Mouse (Mus musculus): ENCODE measurements around the gene Csf3. TPM values are rescaled to one million over a fixed set of nuclear protein-coding genes. Genes with fewer than 3 reads are reported as not detected.
"Not testable (repeated sequence)": the region's sequence is repeated elsewhere in the genome, so short reads cannot be mapped to it uniquely, and the experiment has no call there.

Gene Csf3
- polyA plus RNA-seq, 1 experiment from 2014 or later = not detected

DNA sequence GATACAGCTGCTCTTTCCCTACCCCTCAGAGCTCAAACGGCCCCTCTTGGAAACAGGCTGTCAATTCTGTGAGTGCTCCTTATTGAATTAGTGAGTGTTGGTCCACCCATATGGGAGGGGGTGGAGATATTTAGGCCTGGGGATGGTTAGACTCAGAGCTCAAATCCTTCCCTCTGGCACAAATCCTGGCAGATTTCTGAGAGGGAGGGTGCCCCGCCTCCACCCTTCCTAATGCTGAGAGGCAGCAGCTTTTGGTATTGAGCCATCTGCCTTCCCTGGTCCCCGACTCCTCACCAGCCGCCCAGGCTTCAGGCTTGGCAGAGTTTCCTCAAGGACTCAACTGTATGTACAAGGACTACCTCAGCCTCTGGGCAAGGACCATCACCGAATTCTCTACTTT lies 30.1 kb downstream of the Csf3 start:
- Histone ChIP-seq H3K4me1 (ENCODE audit: control insufficient read depth, insufficient read depth, low read length) (peaks cover 4% of the 10 kb centered on the region; the same call in 1 of the 2 replicates), H3K27ac (ENCODE audit: low read depth, low read length) (no peak overlapping the region), H3K36me3 (ENCODE audit: control insufficient read depth, insufficient read depth, low read length) (peaks cover 6% of the 10 kb centered on the region; the same call in 1 of the 2 replicates), H3K4me3 (ENCODE audit: low read length) (no peak overlapping the region), H3K9me3 (ENCODE audit: control insufficient read depth, low read length) (peaks cover 3% of the 10 kb centered on the region; the same call in 1 of the 2 replicates), H3K9ac (ENCODE audit: low read depth, low read length) (no peak overlapping the region), H3K4me2 (replicated peaks; ENCODE audit: low read depth, low read length) (no peak overlapping the region), H3K27me3 (ENCODE audit: control insufficient read depth, insufficient read depth, low read length) (no peaks in the 10 kb centered on the region)
- ATAC-seq (ENCODE audit: low FRiP score, low TSS enrichment) = no peak
- WGBS = 53% methylated on average over 5 of the region's 5 CpGs

DNA sequence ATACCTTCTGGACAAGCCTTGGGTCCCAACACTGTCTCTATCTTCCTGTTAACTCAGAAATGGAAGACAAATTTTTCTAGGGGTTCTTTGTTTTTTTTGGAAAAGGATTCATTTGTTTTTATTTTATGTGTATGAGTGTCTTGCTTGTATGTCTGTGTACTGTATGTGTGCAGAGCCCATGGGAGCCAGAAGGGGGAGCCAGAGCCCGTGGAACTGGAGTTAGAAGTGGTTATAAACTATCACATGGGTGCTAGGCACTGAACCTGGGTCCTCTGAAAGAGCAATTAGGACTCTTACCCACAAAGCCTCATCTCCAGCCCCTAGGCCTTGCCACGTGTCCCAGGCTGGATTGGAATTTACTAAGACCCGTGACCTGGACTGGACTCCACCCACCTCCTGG lies 33.0 kb downstream of the Csf3 start:
- no peak overlapping the region for H3K4me2 ChIP-seq (replicated peaks; ENCODE audit: low read depth, low read length)
- no peak overlapping the region for H3K27ac ChIP-seq (ENCODE audit: low read depth, low read length)
- H3K9ac ChIP-seq (ENCODE audit: low read depth, low read length) = no peak overlapping the region
- 78% methylated on average over 3 of the region's 3 CpGs for WGBS
- no peak overlapping the region for H3K4me3 ChIP-seq (ENCODE audit: low read length)
- H3K4me1 ChIP-seq (ENCODE audit: control insufficient read depth, insufficient read depth, low read length) = no peaks in the 10 kb centered on the region
- H3K27me3 ChIP-seq (ENCODE audit: control insufficient read depth, insufficient read depth, low read length) = no peaks in the 10 kb centered on the region
- ATAC-seq (ENCODE audit: low FRiP score, low TSS enrichment) = no peak
- no peaks in the 10 kb centered on the region for H3K36me3 ChIP-seq (ENCODE audit: control insufficient read depth, insufficient read depth, low read length)
- peaks cover 3% of the 10 kb centered on the region; the same call in 1 of the 2 replicates for H3K9me3 ChIP-seq (ENCODE audit: control insufficient read depth, low read length)

DNA sequence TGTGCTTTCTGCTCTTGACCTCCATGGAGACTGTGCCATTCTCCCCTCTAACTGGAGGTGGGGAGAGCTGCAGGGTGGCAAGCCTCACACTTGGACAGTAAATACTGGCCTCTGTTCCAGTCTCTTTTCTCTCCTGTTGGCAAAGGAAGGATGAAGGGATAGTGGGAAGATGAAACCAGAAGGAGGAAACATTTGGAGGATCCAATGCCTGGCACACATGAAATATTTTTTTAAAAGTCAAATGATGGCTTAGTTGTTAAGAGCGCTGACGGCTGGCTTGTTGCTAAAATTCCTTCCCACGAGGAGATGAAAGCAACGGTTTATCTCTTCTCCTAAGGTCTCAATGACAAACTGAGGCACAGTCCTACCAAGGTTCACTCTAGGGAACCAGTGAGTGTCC lies 34.0 kb downstream of the Csf3 start:
- H3K36me3 ChIP-seq (ENCODE audit: control insufficient read depth, insufficient read depth, low read length) = no peaks in the 10 kb centered on the region
- ATAC-seq (ENCODE audit: low FRiP score, low TSS enrichment) = no peak
- H3K27ac ChIP-seq (ENCODE audit: low read depth, low read length) = no peak overlapping the region
- no peak overlapping the region for H3K4me2 ChIP-seq (replicated peaks; ENCODE audit: low read depth, low read length)
- H3K27me3 ChIP-seq (ENCODE audit: control insufficient read depth, insufficient read depth, low read length) = no peaks in the 10 kb centered on the region
- peaks cover 3% of the 10 kb centered on the region; the same call in 1 of the 2 replicates for H3K9me3 ChIP-seq (ENCODE audit: control insufficient read depth, low read length)
- H3K4me3 ChIP-seq (ENCODE audit: low read length) = no peak overlapping the region
- H3K4me1 ChIP-seq (ENCODE audit: control insufficient read depth, insufficient read depth, low read length) = peaks cover 4% of the 10 kb centered on the region
- no peak overlapping the region for H3K9ac ChIP-seq (ENCODE audit: low read depth, low read length)
- 94% methylated on average over 4 of the region's 4 CpGs for WGBS

DNA sequence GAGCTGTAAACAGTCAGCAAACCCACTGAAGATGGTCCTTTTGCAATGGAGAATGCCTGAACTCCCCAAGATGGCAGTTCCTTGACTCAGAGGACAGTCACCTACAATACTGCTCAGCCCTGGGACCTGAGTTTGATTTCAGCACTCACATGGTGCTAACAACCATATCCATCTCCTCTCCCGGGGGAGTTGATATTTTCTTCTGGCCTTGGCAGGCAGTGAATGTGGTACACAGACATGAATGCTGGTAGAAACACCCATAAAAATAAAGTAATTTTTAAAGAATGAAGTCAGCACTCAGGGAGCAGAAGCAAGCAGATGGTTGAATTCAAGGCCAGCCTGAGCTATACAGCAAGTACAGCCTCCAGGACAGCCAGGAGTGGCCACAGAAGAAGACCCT lies 35.1 kb downstream of the Csf3 start:
- Histone ChIP-seq H3K9ac (ENCODE audit: low read depth, low read length) (no peak overlapping the region), H3K9me3 (ENCODE audit: control insufficient read depth, low read length) (peaks cover 3% of the 10 kb centered on the region; the same call in 1 of the 2 replicates), H3K27ac (ENCODE audit: low read depth, low read length) (no peak overlapping the region), H3K27me3 (ENCODE audit: control insufficient read depth, insufficient read depth, low read length) (no peaks in the 10 kb centered on the region), H3K4me3 (ENCODE audit: low read length) (no peak overlapping the region), H3K4me1 (ENCODE audit: control insufficient read depth, insufficient read depth, low read length) (peaks cover 11% of the 10 kb centered on the region), H3K36me3 (ENCODE audit: control insufficient read depth, insufficient read depth, low read length) (no peaks in the 10 kb centered on the region), H3K4me2 (replicated peaks; ENCODE audit: low read depth, low read length) (no peak overlapping the region)
- ATAC-seq (ENCODE audit: low FRiP score, low TSS enrichment) = no peak
- 90% methylated on average over 1 of the region's 1 CpGs for WGBS

DNA sequence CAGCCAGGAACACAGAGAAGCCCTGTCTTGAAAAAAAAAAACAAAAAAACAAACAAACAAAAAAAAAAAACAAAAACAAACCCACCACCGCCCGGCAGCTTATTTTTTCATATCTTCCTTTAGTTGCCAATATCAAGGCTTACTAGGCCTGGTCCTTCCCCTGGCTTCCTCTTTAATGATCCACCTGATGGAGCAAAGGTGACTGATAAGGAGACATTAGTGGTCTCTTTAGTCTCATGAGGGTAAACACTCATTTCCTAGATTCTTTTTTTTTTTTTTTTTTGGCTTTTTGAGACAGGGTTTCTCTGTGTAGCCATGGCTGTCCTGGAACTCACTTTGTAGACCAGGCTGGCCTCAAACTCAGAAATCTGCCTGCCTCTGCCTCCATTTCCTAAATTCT lies 36.2 kb downstream of the Csf3 start:
- 98% methylated on average over 2 of the region's 2 CpGs for WGBS
- not testable (repeated sequence) for ATAC-seq (ENCODE audit: low FRiP score, low TSS enrichment); H3K9ac ChIP-seq (ENCODE audit: low read depth, low read length); H3K36me3 ChIP-seq (ENCODE audit: control insufficient read depth, insufficient read depth, low read length); H3K4me3 ChIP-seq (ENCODE audit: low read length); H3K27me3 ChIP-seq (ENCODE audit: control insufficient read depth, insufficient read depth, low read length); H3K27ac ChIP-seq (ENCODE audit: low read depth, low read length); H3K4me2 ChIP-seq (replicated peaks; ENCODE audit: low read depth, low read length); H3K9me3 ChIP-seq (ENCODE audit: control insufficient read depth, low read length)
- H3K4me1 ChIP-seq (ENCODE audit: control insufficient read depth, insufficient read depth, low read length) = peaks cover 11% of the 10 kb centered on the region

DNA sequence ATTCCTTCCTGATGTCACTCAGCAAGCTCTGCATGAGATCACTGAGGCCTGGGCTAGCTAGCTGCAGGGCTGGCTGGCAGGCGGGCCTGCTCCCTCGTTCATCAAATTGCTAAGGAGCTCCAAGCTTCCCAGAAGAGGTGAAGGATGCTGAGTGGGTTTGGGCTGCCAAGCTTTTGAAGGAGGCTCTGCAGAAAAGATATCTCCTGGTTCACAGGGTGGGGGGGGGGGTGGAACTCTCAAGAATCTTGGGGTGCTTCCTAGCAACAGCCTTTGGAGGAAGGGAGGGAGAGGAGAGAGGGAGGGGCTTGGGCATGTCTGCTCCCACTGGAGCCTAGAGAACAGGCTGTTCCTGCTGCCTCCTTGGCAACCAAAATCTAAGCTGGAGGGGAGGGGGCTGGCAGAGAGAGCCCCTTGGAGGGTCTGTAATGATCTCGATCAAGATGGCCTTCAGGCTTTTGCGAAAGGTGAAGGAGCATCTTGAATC lies 37.4 kb downstream of the Csf3 start:
- ATAC-seq (ENCODE audit: low FRiP score, low TSS enrichment) = no peak
- 64% methylated on average over 4 of the region's 4 CpGs for WGBS
- H3K27me3 ChIP-seq (ENCODE audit: control insufficient read depth, insufficient read depth, low read length) = no peaks in the 10 kb centered on the region
- H3K4me3 ChIP-seq (ENCODE audit: low read length) = no peak overlapping the region
- no peaks in the 10 kb centered on the region for H3K36me3 ChIP-seq (ENCODE audit: control insufficient read depth, insufficient read depth, low read length)
- H3K27ac ChIP-seq (ENCODE audit: low read depth, low read length) = no peak overlapping the region
- no peak overlapping the region for H3K9ac ChIP-seq (ENCODE audit: low read depth, low read length)
- no peak overlapping the region for H3K4me2 ChIP-seq (replicated peaks; ENCODE audit: low read depth, low read length)
- peaks cover 3% of the 10 kb centered on the region; the same call in 1 of the 2 replicates for H3K9me3 ChIP-seq (ENCODE audit: control insufficient read depth, low read length)
- H3K4me1 ChIP-seq (ENCODE audit: control insufficient read depth, insufficient read depth, low read length) = peaks cover 19% of the 10 kb centered on the region

DNA sequence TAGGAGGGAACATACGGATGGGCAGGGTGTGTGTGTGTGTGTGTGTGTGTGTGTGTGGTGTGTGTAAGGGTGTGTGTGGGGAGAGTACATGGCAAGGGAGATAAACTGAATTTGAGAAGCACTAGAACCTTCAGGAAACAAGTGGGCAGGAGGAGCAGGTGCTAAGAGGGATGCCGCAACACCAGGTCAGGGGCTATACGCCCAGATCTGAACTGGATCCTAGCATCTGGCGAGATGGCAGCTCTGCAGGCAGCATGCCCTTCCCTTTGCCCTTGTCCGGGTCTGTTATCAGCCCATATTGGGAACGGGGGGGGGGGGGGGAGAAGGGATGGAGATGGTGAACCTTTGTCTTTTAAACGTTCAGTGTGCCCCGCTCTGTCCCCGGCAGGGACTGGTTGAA lies 37.9 kb downstream of the Csf3 start:
- H3K9me3 ChIP-seq (ENCODE audit: control insufficient read depth, low read length) = peaks cover 3% of the 10 kb centered on the region; the same call in 1 of the 2 replicates
- 71% methylated on average over 9 of the region's 9 CpGs for WGBS
- H3K27me3 ChIP-seq (ENCODE audit: control insufficient read depth, insufficient read depth, low read length) = no peaks in the 10 kb centered on the region
- H3K27ac ChIP-seq (ENCODE audit: low read depth, low read length) = no peak overlapping the region
- H3K9ac ChIP-seq (ENCODE audit: low read depth, low read length) = no peak overlapping the region
- no peak for ATAC-seq (ENCODE audit: low FRiP score, low TSS enrichment)
- H3K4me2 ChIP-seq (replicated peaks; ENCODE audit: low read depth, low read length) = no peak overlapping the region
- H3K4me3 ChIP-seq (ENCODE audit: low read length) = no peak overlapping the region
- no peaks in the 10 kb centered on the region for H3K36me3 ChIP-seq (ENCODE audit: control insufficient read depth, insufficient read depth, low read length)
- H3K4me1 ChIP-seq (ENCODE audit: control insufficient read depth, insufficient read depth, low read length) = peaks cover 23% of the 10 kb centered on the region

DNA sequence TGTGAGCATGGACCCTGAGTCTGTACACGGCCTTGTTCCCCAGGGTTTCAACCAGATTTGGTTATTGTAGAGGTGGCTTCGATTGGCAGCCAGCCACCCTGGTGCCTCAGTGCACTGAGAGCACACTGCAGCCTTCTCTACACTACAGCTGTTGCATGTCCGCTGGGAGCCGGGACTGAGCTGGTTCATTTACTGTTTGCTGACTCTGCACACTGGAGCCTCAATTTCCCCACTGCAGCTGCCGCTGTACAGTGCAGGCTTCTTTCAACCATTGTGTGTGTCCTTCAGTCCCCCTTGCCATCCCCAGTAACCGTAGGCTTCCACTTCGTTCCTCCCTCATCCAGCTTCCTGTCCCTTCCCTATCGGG lies 38.9 kb downstream of the Csf3 start:
- H3K4me3 ChIP-seq (ENCODE audit: low read length) = peak overlapping the region; percentile 90
- H3K9me3 ChIP-seq (ENCODE audit: control insufficient read depth, low read length) = no peaks in the 10 kb centered on the region
- 5% methylated on average over 8 of the region's 8 CpGs for WGBS
- H3K4me2 ChIP-seq (replicated peaks; ENCODE audit: low read depth, low read length) = peak overlapping the region; percentile 88
- peak overlapping the region; percentile 90 for H3K27ac ChIP-seq (ENCODE audit: low read depth, low read length)
- no peaks in the 10 kb centered on the region for H3K27me3 ChIP-seq (ENCODE audit: control insufficient read depth, insufficient read depth, low read length)
- H3K36me3 ChIP-seq (ENCODE audit: control insufficient read depth, insufficient read depth, low read length) = no peaks in the 10 kb centered on the region
- H3K9ac ChIP-seq (ENCODE audit: low read depth, low read length) = peak overlapping the region; percentile 89; the same call in 1 of the 2 replicates
- no peak for ATAC-seq (ENCODE audit: low FRiP score, low TSS enrichment)
- peaks cover 34% of the 10 kb centered on the region for H3K4me1 ChIP-seq (ENCODE audit: control insufficient read depth, insufficient read depth, low read length)

DNA sequence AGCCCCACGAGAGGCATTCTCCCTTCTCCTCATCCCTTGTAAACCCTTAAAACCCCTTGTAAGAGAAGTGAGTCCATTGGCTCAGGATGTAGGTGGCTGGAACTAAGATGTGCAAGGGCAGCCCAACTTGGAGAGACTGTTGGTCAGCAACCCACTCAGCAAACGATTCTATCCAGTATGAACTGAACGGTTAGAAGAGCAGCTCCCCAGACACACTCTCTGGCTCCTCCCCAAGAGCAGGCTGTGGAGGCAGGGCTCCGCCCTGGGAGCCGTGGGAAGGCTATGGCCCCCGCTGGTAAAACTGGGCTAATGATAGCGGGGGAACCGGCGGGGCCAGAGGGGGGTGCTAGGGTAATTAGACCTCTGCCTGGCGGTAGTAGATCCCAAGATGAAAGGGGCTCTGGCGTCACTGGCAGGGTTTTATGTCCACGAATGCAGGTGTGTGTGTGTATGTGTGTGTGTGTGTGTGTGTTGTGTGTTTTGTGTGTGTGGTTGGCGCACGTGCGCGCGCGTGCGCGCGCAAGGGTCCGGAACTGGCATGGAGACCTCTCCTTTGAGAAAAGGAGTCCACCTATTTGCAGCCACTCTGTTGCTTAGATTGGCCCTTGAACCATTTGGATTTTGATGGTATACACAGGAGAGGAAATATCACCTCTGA lies 39.5 kb downstream of the Csf3 start, which contains the start of gene Thra:
Gene Thra, plus strand, starts transcription at position 246 of the 658 bp plus-strand sequence.
- Histone ChIP-seq H3K9ac (ENCODE audit: low read depth, low read length) (peak within 1 kb of the TSS; percentile 89), H3K27me3 (ENCODE audit: control insufficient read depth, insufficient read depth, low read length) (no peaks in the 10 kb centered on the region), H3K9me3 (ENCODE audit: control insufficient read depth, low read length) (no peaks in the 10 kb centered on the region), H3K4me1 (ENCODE audit: control insufficient read depth, insufficient read depth, low read length) (peaks cover 39% of the 10 kb centered on the region), H3K4me3 (ENCODE audit: low read length) (peak within 1 kb of the TSS; percentile 90), H3K36me3 (ENCODE audit: control insufficient read depth, insufficient read depth, low read length) (no peaks in the 10 kb centered on the region), H3K4me2 (replicated peaks; ENCODE audit: low read depth, low read length) (peak within 1 kb of the TSS; percentile 88), H3K27ac (ENCODE audit: low read depth, low read length) (peak within 1 kb of the TSS; percentile 90)
- ATAC-seq (ENCODE audit: low FRiP score, low TSS enrichment) = peak; percentile 65
- under 1% methylated on average over 22 of the region's 22 CpGs for WGBS

Data from kidney, embryonic 14.5 days (tissue).